ENCODE assay signal across 7 mouse cellular contexts in the genomic region with DNA sequence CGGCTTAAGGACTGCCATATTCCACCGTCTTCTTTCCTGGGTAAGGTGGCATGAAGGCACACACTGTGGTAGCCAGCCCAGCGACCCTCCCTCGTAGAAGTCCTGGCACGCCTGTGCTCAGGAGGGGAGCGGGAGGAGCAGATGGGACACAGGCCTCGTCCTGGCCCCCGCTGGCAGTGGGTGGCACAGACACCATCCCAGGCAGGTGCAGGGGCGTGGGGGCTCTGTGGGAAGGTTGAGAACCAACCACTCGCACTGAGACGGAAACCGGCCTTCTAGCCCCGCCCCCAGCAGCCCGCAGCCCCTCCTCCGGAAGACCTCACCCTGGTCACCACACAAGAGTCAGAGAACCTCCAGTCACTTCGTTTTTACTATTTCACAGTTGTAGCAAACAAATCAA. TPM values are rescaled to one million over a fixed set of nuclear protein-coding genes. Genes with fewer than 3 reads are reported as not detected.
DNase-seq lines count a peak whose midpoint lies in the region; ATAC-seq and TF ChIP-seq lines count a peak whose summit lies in the region.

No protein-coding gene starts in this region.

- no peak for TF ChIP-seq RAD21 in MEL (IDR thresholded peaks at IDR 0.05; ENCODE audit: low read depth, low read length)

- TF ChIP-seq CTCF in MEL (IDR thresholded peaks at IDR 0.05 in 2 of 3, conservative IDR thresholded peaks at IDR 0.05 in 1 of 3; ENCODE audit: control insufficient read depth in 1 of 3, insufficient read depth in 1 of 3, low read depth in 2 of 3, low read length in 3 of 3, poor library complexity in 1 of 3, severe bottlenecking in 1 of 3): no peak

- TF ChIP-seq POLR2A in MEL (IDR thresholded peaks at IDR 0.05; ENCODE audit: control insufficient read depth in 1 of 2, insufficient read depth in 1 of 2, low read depth in 1 of 2, low read length in 2 of 2, poor library complexity in 1 of 2): peak; percentile 42 to 63; a peak in 2 of 4 replicates

- H3K4me3 ChIP-seq in MEL (ENCODE audit: control insufficient read depth in 1 of 2, insufficient read depth in 1 of 2, low read depth in 2 of 2, low read length in 2 of 2): peak overlapping the region; percentile 59 to 78
- H3K4me3 ChIP-seq in forebrain, embryonic 12.5 days (replicated peaks): peak overlapping the region; percentile 27
- peak overlapping the region; percentile 32 for H3K4me3 ChIP-seq in lung, embryonic 16.5 days (ENCODE audit: low read length)
- peak overlapping the region; percentile 28 for H3K4me3 ChIP-seq in neural tube, embryonic 15.5 days (replicated peaks)

- peaks cover 0 to 20% of the 10 kb centered on the region in 2 experiments; a peak in 2 of 4 replicates for H3K36me3 ChIP-seq in MEL (ENCODE audit: control insufficient read depth in 1 of 2, insufficient read depth in 2 of 2, low read length in 2 of 2)
- peaks cover 45% of the 10 kb centered on the region for H3K36me3 ChIP-seq in forebrain, embryonic 12.5 days (replicated peaks)
- peaks cover 30% of the 10 kb centered on the region for H3K36me3 ChIP-seq in lung, embryonic 16.5 days (ENCODE audit: control insufficient read depth, insufficient read depth, low read length)
- H3K36me3 ChIP-seq in neural tube, embryonic 15.5 days: peaks cover 42% of the 10 kb centered on the region

- peaks cover 11 to 21% of the 10 kb centered on the region in 2 experiments for H3K4me1 ChIP-seq in MEL (ENCODE audit: control insufficient read depth in 1 of 2, insufficient read depth in 2 of 2, low read length in 2 of 2)
- H3K4me1 ChIP-seq in forebrain, embryonic 12.5 days: peaks cover 19% of the 10 kb centered on the region
- H3K4me1 ChIP-seq in lung, embryonic 16.5 days (replicated peaks; ENCODE audit: control insufficient read depth, insufficient read depth, low read length): peaks cover 19% of the 10 kb centered on the region
- H3K4me1 ChIP-seq in neural tube, embryonic 15.5 days: peaks cover 19% of the 10 kb centered on the region

- DNase-seq in CD8-positive naive resting alpha-beta T cell, adult 2 months (ENCODE audit: low read depth in 2 of 2, low spot score in 2 of 2): peak; percentile 70 to 87
- DNase-seq in MEL (ENCODE audit: low read depth, low spot score) (peak; percentile 92), adipocyte (ENCODE audit: low spot score) (no peak)

- H3K27ac ChIP-seq in MEL (ENCODE audit: control insufficient read depth, low read depth, low read length): peak overlapping the region; percentile 97
- peak overlapping the region; percentile 65; the same call in 1 of the 2 replicates for H3K27ac ChIP-seq in forebrain, embryonic 12.5 days
- peak overlapping the region; percentile 89 for H3K27ac ChIP-seq in lung, embryonic 16.5 days (ENCODE audit: low read length)
- peak overlapping the region; percentile 68; the same call in 1 of the 2 replicates for H3K27ac ChIP-seq in neural tube, embryonic 15.5 days (replicated peaks)

- H3K4me2 ChIP-seq in forebrain, embryonic 12.5 days: peak overlapping the region; percentile 50
- peak overlapping the region; percentile 55 for H3K4me2 ChIP-seq in lung, embryonic 16.5 days (ENCODE audit: low read depth, low read length)
- H3K4me2 ChIP-seq in neural tube, embryonic 15.5 days: peak overlapping the region; percentile 59

- no peak for TF ChIP-seq EP300 in MEL (IDR thresholded peaks at IDR 0.05; ENCODE audit: low read depth in 1 of 2, low read length in 2 of 2)

- peak overlapping the region; percentile 94 for H3K9ac ChIP-seq in MEL (ENCODE audit: control insufficient read depth, low read depth, low read length, poor library complexity, severe bottlenecking)
- peak overlapping the region; percentile 47; the same call in 1 of the 2 replicates for H3K9ac ChIP-seq in forebrain, embryonic 12.5 days
- peak overlapping the region; percentile 53 for H3K9ac ChIP-seq in lung, embryonic 16.5 days (ENCODE audit: low read length)
- peak overlapping the region; percentile 57 for H3K9ac ChIP-seq in neural tube, embryonic 15.5 days (replicated peaks)

- H3K79me2 ChIP-seq in MEL (ENCODE audit: control insufficient read depth, insufficient read depth, low read length, poor library complexity): peaks cover 21% of the 10 kb centered on the region

- 0 out of 2 replicates have a peak, but pooled peaks have one; percentile 54 for ATAC-seq in forebrain, embryonic 12.5 days (ENCODE audit: low FRiP score)
- peak; percentile 84 for ATAC-seq in inflammation-experienced regulatory T-cells, adult 6 months
- peak; percentile 29 for ATAC-seq in lung, embryonic 16.5 days (ENCODE audit: low read depth)
- peak; percentile 22; the same call in 1 of the 2 replicates for ATAC-seq in neural tube, embryonic 15.5 days (ENCODE audit: low FRiP score)

- WGBS in forebrain, embryonic 12.5 days: 11% methylated on average over 16 of the region's 16 CpGs
- 10% methylated on average over 16 of the region's 16 CpGs for WGBS in lung, embryonic 16.5 days
- 6% methylated on average over 16 of the region's 16 CpGs for WGBS in neural tube, embryonic 15.5 days

- no peaks in the 10 kb centered on the region for H3K27me3 ChIP-seq in MEL (ENCODE audit: control insufficient read depth in 1 of 2, insufficient read depth in 2 of 2, low read length in 2 of 2)
- no peaks in the 10 kb centered on the region for H3K27me3 ChIP-seq in forebrain, embryonic 12.5 days
- H3K27me3 ChIP-seq in lung, embryonic 16.5 days (ENCODE audit: control insufficient read depth, insufficient read depth, low read depth, low read length): no peaks in the 10 kb centered on the region
- no peaks in the 10 kb centered on the region for H3K27me3 ChIP-seq in neural tube, embryonic 15.5 days (replicated peaks)

- H3K9me3 ChIP-seq in MEL (replicated peaks; ENCODE audit: insufficient read depth, low read length): no peaks in the 10 kb centered on the region
- H3K9me3 ChIP-seq in forebrain, embryonic 12.5 days: no peaks in the 10 kb centered on the region
- H3K9me3 ChIP-seq in lung, embryonic 16.5 days (ENCODE audit: control insufficient read depth, low read length): no peaks in the 10 kb centered on the region
- H3K9me3 ChIP-seq in neural tube, embryonic 15.5 days (replicated peaks): no peaks in the 10 kb centered on the region

TF ChIP-seq in MEL, 35 proteins besides CTCF, POLR2A, EP300 and RAD21 (continues in another document):
- TF ChIP-seq POLR2AphosphoS5 (IDR thresholded peaks at IDR 0.05; ENCODE audit: borderline replicate concordance, low read depth, low read length) (peak; percentile 93; the same call in 1 of the 2 replicates), ELF1 (IDR thresholded peaks at IDR 0.05; ENCODE audit: low read depth, low read length) (peak; percentile 50), TCF12 (IDR thresholded peaks at IDR 0.05; ENCODE audit: low read depth, low read length) (no peak)

RNA-seq across cellular contexts. Expression of a gene that starts 0.5 kb away (rescaled TPM):
- total RNA-seq in MEL (2012; rRNA removed): 146 and 176 TPM in 2 replicates
- polyA plus RNA-seq in MEL (2012; ENCODE audit: insufficient read depth in 1 of 2, insufficient read length in 2 of 2, low read depth in 1 of 2, low replicate concordance in 2 of 2, missing spikeins in 1 of 2): 100 to 1,000 TPM in 1 of 2 experiments, not detected in 1; 115 TPM
- 0.69 and 0.73 TPM in 2 replicates for polyA plus RNA-seq in forebrain, embryonic 12.5 days (2016; fragmentation: Nextera tagmentation; extraction: Ambion mirVana)
- polyA plus RNA-seq in inflammation-experienced regulatory T-cells, adult 6 months (2017; shearing (Covaris generic)): 100 to 1,000 TPM in 1 of 3 experiments, 10 to 100 TPM in 2; 80.1 to 128 (median 81.9) TPM
- polyA plus RNA-seq in lung, embryonic 16.5 days (2015; fragmentation: Nextera tagmentation; extraction: Ambion mirVana): 7.2 and 8.9 TPM in 2 replicates
- 1.0 and 7.1 TPM in 2 replicates for polyA plus RNA-seq in neural tube, embryonic 15.5 days (2015; fragmentation: Nextera tagmentation; extraction: Ambion mirVana)

RNA-seq across cellular contexts. Expression of a gene that starts 8.6 kb away (rescaled TPM):
- total RNA-seq in MEL (2012; rRNA removed): 16.5 and 19.4 TPM in 2 replicates
- 10 to 100 TPM in 1 of 2 experiments, not detected in 1; 75.8 TPM for polyA plus RNA-seq in MEL (2012; ENCODE audit: insufficient read depth in 1 of 2, insufficient read length in 2 of 2, low read depth in 1 of 2, low replicate concordance in 2 of 2, missing spikeins in 1 of 2)
- polyA plus RNA-seq in forebrain, embryonic 12.5 days (2016; fragmentation: Nextera tagmentation; extraction: Ambion mirVana): 92.3 and 101 TPM in 2 replicates
- polyA plus RNA-seq in inflammation-experienced regulatory T-cells, adult 6 months (2017; shearing (Covaris generic)): 100 to 1,000 TPM; 153 to 156 (median 154) TPM
- polyA plus RNA-seq in lung, embryonic 16.5 days (2015; fragmentation: Nextera tagmentation; extraction: Ambion mirVana): 95.4 and 98.9 TPM in 2 replicates
- 162 and 167 TPM in 2 replicates for polyA plus RNA-seq in neural tube, embryonic 15.5 days (2015; fragmentation: Nextera tagmentation; extraction: Ambion mirVana)

RNA-seq across cellular contexts. Expression of a gene that starts 48.1 kb away (rescaled TPM):
- 21.7 and 24.0 TPM in 2 replicates for total RNA-seq in MEL (2012; rRNA removed)
- 10 to 100 TPM in 1 of 2 experiments, not detected in 1; 42.3 TPM for polyA plus RNA-seq in MEL (2012; ENCODE audit: insufficient read depth in 1 of 2, insufficient read length in 2 of 2, low read depth in 1 of 2, low replicate concordance in 2 of 2, missing spikeins in 1 of 2)
- 47.9 and 50.4 TPM in 2 replicates for polyA plus RNA-seq in forebrain, embryonic 12.5 days (2016; fragmentation: Nextera tagmentation; extraction: Ambion mirVana)
- 10 to 100 TPM; 10.1 to 14.6 (median 12.7) TPM for polyA plus RNA-seq in inflammation-experienced regulatory T-cells, adult 6 months (2017; shearing (Covaris generic))
- 37.9 and 41.3 TPM in 2 replicates for polyA plus RNA-seq in lung, embryonic 16.5 days (2015; fragmentation: Nextera tagmentation; extraction: Ambion mirVana)
- 31.6 and 33.5 TPM in 2 replicates for polyA plus RNA-seq in neural tube, embryonic 15.5 days (2015; fragmentation: Nextera tagmentation; extraction: Ambion mirVana)

RNA-seq across cellular contexts. Expression of a gene that starts 48.8 kb away (rescaled TPM):
- 3.6 and 6.7 TPM in 2 replicates for total RNA-seq in MEL (2012; rRNA removed)
- polyA plus RNA-seq in MEL (2012; ENCODE audit: insufficient read depth in 1 of 2, insufficient read length in 2 of 2, low read depth in 1 of 2, low replicate concordance in 2 of 2, missing spikeins in 1 of 2): 1 to 10 TPM in 1 of 2 experiments, not detected in 1; 5.6 TPM
- polyA plus RNA-seq in forebrain, embryonic 12.5 days (2016; fragmentation: Nextera tagmentation; extraction: Ambion mirVana): 2.7 and 3.2 TPM in 2 replicates
- under 1 TPM in 1 of 3 experiments, not detected in 2; 0.39 TPM for polyA plus RNA-seq in inflammation-experienced regulatory T-cells, adult 6 months (2017; shearing (Covaris generic))
- polyA plus RNA-seq in lung, embryonic 16.5 days (2015; fragmentation: Nextera tagmentation; extraction: Ambion mirVana): 20.4 and 24.8 TPM in 2 replicates
- 9.8 TPM in 2 replicates for polyA plus RNA-seq in neural tube, embryonic 15.5 days (2015; fragmentation: Nextera tagmentation; extraction: Ambion mirVana)

RNA-seq across cellular contexts. Expression of a gene that starts 50.5 kb away (rescaled TPM):
- 451 and 498 TPM in 2 replicates for total RNA-seq in MEL (2012; rRNA removed)
- polyA plus RNA-seq in MEL (2012; ENCODE audit: insufficient read depth in 1 of 2, insufficient read length in 2 of 2, low read depth in 1 of 2, low replicate concordance in 2 of 2, missing spikeins in 1 of 2): 100 to 1,000 TPM in 1 of 2 experiments, 10 to 100 TPM in 1; 96.6 to 767 TPM
- polyA plus RNA-seq in forebrain, embryonic 12.5 days (2016; fragmentation: Nextera tagmentation; extraction: Ambion mirVana): 2,341 and 2,432 TPM in 2 replicates
- polyA plus RNA-seq in inflammation-experienced regulatory T-cells, adult 6 months (2017; shearing (Covaris generic)): 1,000 to 10,000 TPM; 1,545 to 2,086 (median 2,075) TPM
- 1,792 and 1,937 TPM in 2 replicates for polyA plus RNA-seq in lung, embryonic 16.5 days (2015; fragmentation: Nextera tagmentation; extraction: Ambion mirVana)
- polyA plus RNA-seq in neural tube, embryonic 15.5 days (2015; fragmentation: Nextera tagmentation; extraction: Ambion mirVana): 1,496 and 1,502 TPM in 2 replicates

Comparison
In these comparisons a context has a peak if more than half of its experiments do, and no peak if none do; other contexts are left out.
1. ATAC-seq: peak in every context shown above with its lines; median percentile 84 in inflammation-experienced regulatory T-cells, adult 6 months; 54 in forebrain, embryonic 12.5 days; 29 in lung, embryonic 16.5 days; 22 in neural tube, embryonic 15.5 days.